Comparison of ENCODE assay signal across 29 mouse cellular contexts in the genomic region with DNA sequence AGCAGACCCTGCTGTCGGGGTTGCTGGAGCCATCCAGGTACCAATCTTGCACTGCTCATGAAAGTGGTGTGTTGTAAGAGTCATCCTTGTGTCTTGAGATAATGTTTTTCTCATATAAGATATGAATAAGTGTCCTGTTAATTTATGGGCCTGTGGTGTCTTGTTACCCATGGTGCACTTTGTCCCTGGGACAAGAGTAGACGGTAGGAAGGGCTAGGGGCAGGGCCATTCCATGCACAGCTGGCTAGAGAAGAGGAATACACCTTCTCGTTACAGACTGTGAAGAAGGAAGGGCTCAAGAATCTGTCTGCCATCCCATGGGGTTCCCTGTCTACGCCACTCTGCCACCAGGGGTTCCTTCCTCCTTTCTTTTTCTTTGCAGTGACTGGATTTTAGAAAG. TPM values are rescaled to one million over a fixed set of nuclear protein-coding genes. Genes with fewer than 3 reads are reported as not detected.
"Had no signal": no experiment of that assay in that cellular context is flagged by ENCODE, and none has a peak within 500 bp of the region (broad histone marks: within the 10 kb centered on the region; RNA-seq: fewer than 3 reads in every experiment).

No protein-coding gene starts in this region.

- H3K4me2 ChIP-seq: kidney, embryonic 15.5 days; liver, embryonic 13.5 days; neural tube, embryonic 12.5 days; neural tube, embryonic 15.5 days had no signal

- H3K36me3 ChIP-seq: kidney, embryonic 15.5 days; liver, embryonic 13.5 days; neural tube, embryonic 12.5 days; neural tube, embryonic 15.5 days had no signal

- H3K4me1 ChIP-seq: kidney, embryonic 15.5 days; liver, embryonic 13.5 days; neural tube, embryonic 12.5 days; neural tube, embryonic 15.5 days had no signal

- H3K4me3 ChIP-seq: kidney, embryonic 15.5 days; left cerebral cortex, adult 2 months; liver, embryonic 13.5 days; neural tube, embryonic 12.5 days; neural tube, embryonic 15.5 days had no signal

- H3K27me3 ChIP-seq: kidney, embryonic 15.5 days; liver, embryonic 13.5 days; neural tube, embryonic 15.5 days had no signal

- H3K9ac ChIP-seq: kidney, embryonic 15.5 days; liver, embryonic 13.5 days; neural tube, embryonic 12.5 days; neural tube, embryonic 15.5 days had no signal

- ATAC-seq: inflammation-experienced regulatory T-cells, adult 6 months had no signal

- H3K9me3 ChIP-seq: kidney, embryonic 15.5 days; liver, embryonic 13.5 days; neural tube, embryonic 12.5 days; neural tube, embryonic 15.5 days had no signal

- H3K27ac ChIP-seq: kidney, embryonic 15.5 days; left cerebral cortex, adult 2 months; liver, embryonic 13.5 days; macrophage; neural tube, embryonic 12.5 days; neural tube, embryonic 15.5 days; stomach, postnatal 0 days had no signal

- DNase-seq: kidney, postnatal 25 days; layer of hippocampus, postnatal 36 days; liver, embryonic 13.5 days; lung, adult 2 months; midbrain, embryonic 14.5 days; right cerebral cortex, adult 18-20 months; right cerebral cortex, postnatal 14 days; right cerebral cortex, postnatal 4 days; thymus, adult 2 months; thymus, postnatal 14 days; thymus, postnatal 4 days had no signal

RNA-seq across cellular contexts. Expression of a gene that starts 1.9 kb away (rescaled TPM):
- total RNA-seq: layer of hippocampus, adult 8-10 months; layer of hippocampus, postnatal 10 days; layer of hippocampus, postnatal 36 days; left cerebral cortex, adult 2 months; left cerebral cortex, postnatal 10 days; left cerebral cortex, postnatal 36 days; megakaryocyte, adult 5-6 weeks had no signal
- polyA plus RNA-seq: inflammation-experienced regulatory T-cells, adult 6 months; limb, embryonic 11.5 days; liver, embryonic 13.5 days; lung, embryonic 16.5 days; macrophage; midbrain, embryonic 14.5 days; neural tube, embryonic 15.5 days; stomach, embryonic 14.5 days; stomach, postnatal 0 days had no signal

RNA-seq across cellular contexts. Expression of a gene that starts 55.1 kb away (rescaled TPM):
- total RNA-seq: layer of hippocampus, adult 8-10 months; layer of hippocampus, postnatal 10 days; layer of hippocampus, postnatal 36 days; left cerebral cortex, adult 2 months; left cerebral cortex, postnatal 10 days; left cerebral cortex, postnatal 36 days; liver, adult 2 months; megakaryocyte, adult 5-6 weeks had no signal
- polyA plus RNA-seq: inflammation-experienced regulatory T-cells, adult 6 months; kidney, embryonic 15.5 days; limb, embryonic 11.5 days; liver, adult 2 months; liver, embryonic 13.5 days; liver, embryonic 16.5 days; lung, adult 2 months; lung, embryonic 16.5 days; macrophage; midbrain, embryonic 14.5 days; neural tube, embryonic 12.5 days; neural tube, embryonic 15.5 days; spleen, adult 2 months; stomach, embryonic 14.5 days; stomach, postnatal 0 days had no signal
